Mouse (Mus musculus) kidney, adult 2 months (tissue): ENCODE measurements around the gene Ddx54.

Source experiments
- CTCF ChIP-seq: fragments of 200-500 bp; conservative IDR thresholded peaks from 2 replicates; pipeline ENCODE4 v1.5.1; 2011; ENCODE audit warnings: low read depth, mild to moderate bottlenecking, control low read depth, low read length, moderate library complexity, mixed read lengths; ENCODE audit not compliant: insufficient read depth, insufficient read length
- POLR2A ChIP-seq: fragments of 200-500 bp; IDR thresholded peaks from one replicate; pipeline ENCODE4 v1.6.1; 2011; ENCODE audit warnings: low read depth, low read length, control low read depth

DNA sequence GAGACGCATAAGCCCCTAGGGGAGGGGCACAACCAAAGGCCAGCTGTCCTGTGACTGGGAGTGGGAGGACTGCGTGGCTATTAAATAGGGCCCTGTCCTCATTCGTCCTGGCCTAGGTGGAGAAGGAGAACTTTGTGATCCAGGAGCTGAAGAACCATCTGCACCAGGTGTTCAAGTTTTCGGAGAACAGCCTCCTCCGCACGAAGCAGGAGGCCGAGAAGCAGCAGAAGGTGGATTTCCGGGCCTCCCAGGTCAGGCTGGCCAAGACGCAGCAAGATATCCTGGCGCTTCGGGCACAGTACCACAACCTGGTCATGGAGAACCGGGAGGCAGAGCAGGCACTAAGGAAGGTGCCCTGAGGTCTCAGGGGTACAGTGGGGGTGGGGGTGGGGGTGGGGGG is 10.3 kb upstream of the Ddx54 start:
- TF ChIP-seq CTCF (no peak), POLR2A (no peak)
